Mouse (Mus musculus): ENCODE measurements around the gene Ube2g2. TPM values are rescaled to one million over a fixed set of nuclear protein-coding genes. Genes with fewer than 3 reads are reported as not detected.

The Ube2g2 gene
- total RNA-seq, 2 experiments from 2014 or later: 22.8 to 34.2 TPM

GRCm38 (mm10) chr10:77605908-77606826 is 15.9 kb upstream of the Ube2g2 start, which contains the start of the genes Sumo3 and Gm49325:
Gene Sumo3, plus strand, starts transcription at chr10:77606097.
Gene Gm49325, plus strand, starts transcription at chr10:77606197.
- ATAC-seq (replicated peaks; ENCODE audit: poor library complexity): peak; percentile 83

DNA sequence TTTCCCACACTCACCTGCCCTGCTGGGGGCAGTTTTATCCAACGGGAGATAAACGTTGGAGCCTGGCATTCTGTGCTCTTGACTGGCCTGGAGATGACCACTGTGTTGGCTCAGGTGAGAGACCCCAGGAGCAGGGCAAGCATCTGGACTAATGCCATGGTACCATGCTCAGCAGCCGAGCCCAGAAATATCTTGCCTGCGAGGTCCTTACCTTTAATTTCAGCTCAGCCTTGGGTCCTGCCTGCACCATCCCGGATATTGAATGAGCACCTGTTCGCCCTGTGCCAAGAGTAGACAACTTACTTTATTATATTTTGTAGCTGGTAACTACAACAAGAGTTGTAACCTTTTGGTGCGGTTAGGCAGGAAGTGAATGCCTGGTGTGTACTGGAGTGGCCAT is 15.2 kb upstream of the Ube2g2 start:
- 0 out of 2 replicates have a peak, but pooled peaks have one; percentile 4 for ATAC-seq (replicated peaks; ENCODE audit: poor library complexity)

DNA sequence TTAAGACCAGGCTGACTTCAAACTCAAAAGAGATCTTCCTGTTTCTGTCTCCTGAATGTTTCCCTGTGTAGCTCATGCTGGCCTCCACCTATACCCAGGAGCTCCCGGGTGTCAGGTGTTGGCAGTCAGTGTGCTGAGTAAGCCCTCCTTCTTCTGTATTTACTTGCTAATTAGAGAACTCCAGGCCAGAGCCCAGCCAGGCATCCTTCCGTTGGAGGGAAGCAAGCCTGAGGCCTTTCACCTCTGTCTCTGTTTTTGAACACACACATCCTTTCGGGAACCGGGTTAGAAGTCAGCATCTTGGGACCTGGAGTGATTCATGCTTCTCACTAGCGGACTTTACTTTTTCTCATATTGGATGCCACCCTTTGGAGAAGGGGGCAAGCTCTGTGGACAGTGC is 14.6 kb upstream of the Ube2g2 start:
- no peak for ATAC-seq (replicated peaks; ENCODE audit: poor library complexity)

- ATAC-seq (replicated peaks; ENCODE audit: poor library complexity): no peak
Observed at GRCm38 (mm10) chr10:77608589-77608988, 13.5 kb upstream of the Ube2g2 start.

DNA sequence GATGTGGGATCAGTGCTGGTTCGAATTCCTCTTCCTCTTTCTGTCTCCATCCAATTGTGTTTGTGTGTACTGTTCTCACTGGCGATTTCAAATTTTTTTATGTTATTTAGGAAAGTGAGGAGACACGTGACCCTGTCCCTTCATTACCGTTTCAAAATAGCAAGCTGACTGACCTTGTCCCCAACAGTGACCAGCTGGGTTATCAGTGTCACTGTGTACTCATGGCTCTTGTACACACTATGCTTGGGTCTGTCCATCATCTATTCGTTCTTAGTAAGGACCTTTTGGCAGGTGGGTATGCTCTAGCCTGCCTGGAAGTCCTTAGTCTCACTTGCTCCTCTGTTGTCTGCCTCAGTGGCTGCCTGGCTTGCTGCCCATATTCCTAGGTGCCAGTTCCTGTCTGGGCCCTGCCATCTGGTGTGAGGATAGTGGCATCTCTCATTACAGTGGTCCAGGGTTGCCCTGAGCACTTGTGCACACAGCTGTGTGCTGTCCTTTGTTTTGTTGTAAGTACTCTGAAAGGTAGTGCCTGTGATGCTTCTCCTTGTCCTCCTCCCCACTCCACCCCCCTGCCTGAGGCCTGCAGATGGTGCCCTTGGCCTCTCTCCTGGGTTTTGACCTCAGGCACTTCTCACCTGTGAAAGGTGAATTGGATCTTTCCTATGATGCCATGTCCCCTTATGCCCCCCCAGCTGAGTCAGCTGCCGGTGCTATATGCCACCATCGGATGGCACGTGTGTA is 11.7 kb upstream of the Ube2g2 start:
- ATAC-seq (replicated peaks; ENCODE audit: poor library complexity): no peak

DNA sequence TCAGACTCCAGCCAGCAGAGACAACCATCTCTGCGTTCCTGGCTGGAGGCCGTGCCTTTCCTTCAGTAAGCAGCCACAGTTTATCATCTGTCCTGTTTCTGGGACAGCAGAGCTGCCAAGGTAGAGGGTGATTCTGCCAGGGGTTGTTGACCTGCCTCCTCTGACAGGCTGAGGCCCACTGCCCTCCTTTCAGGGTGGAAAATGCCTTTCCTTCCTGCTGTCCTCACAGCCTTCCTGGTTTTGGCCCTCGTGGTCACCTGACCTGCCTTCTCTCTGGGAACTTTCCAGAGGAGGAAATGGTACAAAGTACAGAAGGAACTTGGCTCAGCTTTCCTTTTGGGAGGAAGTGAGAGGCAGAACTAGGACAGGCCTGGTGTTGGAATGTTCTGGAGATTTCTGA is 8.7 kb upstream of the Ube2g2 start:
- no peak for ATAC-seq (replicated peaks; ENCODE audit: poor library complexity)

DNA sequence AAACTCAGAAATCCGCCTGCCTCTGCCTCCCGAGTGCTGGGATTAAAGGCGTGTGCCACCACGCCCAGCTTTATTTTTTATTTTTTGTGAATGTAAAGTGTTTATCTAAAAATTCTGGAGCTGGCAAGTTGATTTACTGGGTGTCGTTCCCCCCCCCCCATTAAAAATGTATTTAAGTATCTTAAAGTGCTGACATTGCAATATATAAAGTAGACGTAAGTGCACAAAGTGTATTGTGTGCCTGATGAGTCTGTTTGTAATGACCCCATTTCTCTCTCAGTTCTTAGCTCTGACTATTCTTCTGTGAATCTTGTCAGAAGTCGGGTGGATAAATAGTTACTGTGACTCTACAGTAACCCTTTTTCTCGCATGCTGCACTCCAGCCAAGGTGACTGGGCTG is 6.4 kb upstream of the Ube2g2 start:
- ATAC-seq (replicated peaks; ENCODE audit: poor library complexity): no peak

- ATAC-seq (replicated peaks; ENCODE audit: poor library complexity): 0 out of 2 replicates have a peak, but pooled peaks have one; percentile 46
Observed at GRCm38 (mm10) chr10:77616166-77616565, 5.9 kb upstream of the Ube2g2 start.

GRCm38 (mm10) chr10:77616926-77617325 is 5.1 kb upstream of the Ube2g2 start:
- ATAC-seq (replicated peaks; ENCODE audit: poor library complexity): no peak

DNA sequence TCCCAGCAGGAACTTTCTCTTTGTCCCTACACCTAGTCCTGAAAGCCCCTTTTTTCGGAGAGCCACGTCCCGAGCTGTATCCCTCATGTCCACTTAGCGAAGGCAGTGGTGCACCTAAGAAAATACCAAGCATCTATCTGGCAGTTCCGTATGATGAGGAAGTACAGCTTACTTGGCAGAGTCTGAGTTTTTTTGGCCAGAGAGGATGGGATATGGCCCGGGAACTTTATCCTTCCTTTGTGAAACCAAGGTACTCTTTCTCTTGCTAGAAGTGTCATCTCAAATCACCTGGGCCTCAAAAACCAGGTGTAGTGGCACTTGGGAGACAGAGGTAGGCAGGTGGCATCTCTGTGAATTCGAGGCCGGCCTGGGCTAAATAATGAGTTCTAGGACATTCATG is 529 bp upstream of the Ube2g2 start:
- no peak for ATAC-seq (replicated peaks; ENCODE audit: poor library complexity)

DNA sequence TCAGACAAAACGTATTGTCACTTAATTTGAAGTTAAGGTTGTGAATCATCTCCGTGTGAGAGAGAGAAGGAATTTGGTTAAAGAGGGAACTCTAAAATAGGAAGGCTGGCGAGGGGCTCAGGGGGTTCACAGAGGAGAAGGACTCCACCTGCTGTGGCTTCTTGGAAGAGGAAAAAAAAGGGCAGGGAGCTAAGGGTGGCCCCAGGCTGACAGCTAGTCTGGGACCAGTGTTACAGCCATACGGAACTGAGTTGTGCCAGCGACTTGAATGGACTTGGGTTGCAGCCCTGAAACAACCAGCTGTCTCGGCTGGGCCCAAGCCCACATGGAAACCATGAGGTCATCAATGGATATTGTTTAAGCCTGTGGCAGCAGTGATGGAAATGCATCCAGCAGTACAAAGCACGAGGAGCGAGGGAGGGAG is 1.0 kb downstream of the Ube2g2 start:
- ATAC-seq (replicated peaks; ENCODE audit: poor library complexity): peak; percentile 12

DNA sequence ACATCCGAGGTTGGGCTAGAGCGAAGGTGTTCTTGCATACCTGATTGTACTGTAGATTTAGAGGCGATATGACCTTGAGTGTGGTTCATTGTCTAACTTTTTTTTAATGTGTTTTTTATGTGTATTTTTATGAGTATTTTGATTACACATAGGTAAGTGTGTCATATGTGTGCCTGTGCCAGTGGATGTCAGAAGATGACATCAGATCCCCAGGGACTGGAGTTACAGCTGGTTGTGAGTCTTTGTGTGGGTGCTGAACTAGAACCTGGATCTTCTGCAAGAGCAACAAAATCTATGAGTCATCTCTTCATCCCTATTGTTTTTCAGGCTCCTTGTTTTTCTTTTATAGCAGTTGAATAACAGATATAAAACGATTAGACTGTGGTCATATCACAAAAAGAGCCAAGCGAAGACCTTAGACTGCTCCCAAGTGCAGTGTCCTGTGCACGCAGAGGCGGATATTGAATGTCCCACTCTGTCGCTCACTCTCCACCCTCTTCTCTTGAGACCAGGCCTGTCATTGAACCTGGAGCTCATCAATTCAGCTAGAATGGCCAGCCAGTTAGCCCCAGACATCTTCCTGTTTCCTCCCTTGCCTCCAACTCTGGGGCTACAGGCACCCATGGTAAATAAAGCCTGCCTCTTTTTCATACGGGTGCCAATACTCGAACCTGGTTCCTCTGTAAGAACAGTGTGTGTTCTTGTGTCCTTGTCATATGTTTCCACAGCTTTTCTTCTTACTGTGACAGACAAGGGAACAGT is 1.7 kb downstream of the Ube2g2 start:
- ATAC-seq (replicated peaks; ENCODE audit: poor library complexity): no peak

GRCm38 (mm10) chr10:77624570-77624995 is 2.5 kb downstream of the Ube2g2 start:
- no peak for ATAC-seq (replicated peaks; ENCODE audit: poor library complexity)

GRCm38 (mm10) chr10:77626036-77626435 is 4.0 kb downstream of the Ube2g2 start:
- ATAC-seq (replicated peaks; ENCODE audit: poor library complexity): no peak

GRCm38 (mm10) chr10:77626591-77626990 is 4.5 kb downstream of the Ube2g2 start:
- ATAC-seq (replicated peaks; ENCODE audit: poor library complexity): no peak

DNA sequence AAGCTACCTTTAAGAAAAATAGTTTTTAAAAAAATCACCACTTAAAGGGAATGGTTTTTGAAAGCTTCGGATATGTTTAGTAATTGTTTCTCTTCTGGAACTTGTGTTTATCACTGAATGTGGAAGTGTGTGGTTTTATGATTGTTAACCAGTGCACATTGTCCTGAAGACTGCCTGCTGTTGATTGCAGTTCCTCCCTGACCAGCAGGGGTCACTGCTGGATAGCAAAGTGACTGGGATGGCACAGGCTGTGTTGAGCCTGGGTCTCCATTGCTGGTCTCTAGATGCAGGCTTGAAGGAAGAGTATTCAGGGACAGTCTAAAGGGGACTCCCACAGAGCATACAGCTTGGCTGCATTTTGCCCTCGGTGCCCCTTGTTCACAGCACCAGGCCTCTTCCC is 5.4 kb downstream of the Ube2g2 start:
- ATAC-seq (replicated peaks; ENCODE audit: poor library complexity): peak; percentile 87

- ATAC-seq (replicated peaks; ENCODE audit: poor library complexity): no peak
Observed at GRCm38 (mm10) chr10:77629163-77629562, 7.1 kb downstream of the Ube2g2 start.

- ATAC-seq (replicated peaks; ENCODE audit: poor library complexity): no peak
Observed at GRCm38 (mm10) chr10:77629970-77630369, 7.9 kb downstream of the Ube2g2 start.

DNA sequence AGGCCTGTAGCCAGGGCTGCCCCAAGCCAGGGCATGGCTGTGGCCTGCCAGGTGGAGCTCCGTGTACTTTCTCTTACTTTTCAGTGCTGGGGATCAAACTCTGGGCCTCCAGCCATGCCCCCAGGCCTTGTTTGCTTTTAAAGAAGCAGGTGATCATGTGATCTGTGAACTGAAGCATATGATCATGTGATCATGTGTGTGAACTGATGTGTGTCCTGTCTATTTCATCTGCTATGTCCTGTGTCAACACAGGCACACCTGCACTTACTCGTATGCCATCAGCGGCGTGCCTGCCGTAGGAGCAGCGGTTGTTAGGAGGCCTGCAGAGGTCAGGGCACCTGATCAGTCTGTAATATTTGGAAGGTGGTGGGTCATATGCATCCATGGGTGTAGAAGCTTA is 11.9 kb downstream of the Ube2g2 start:
- ATAC-seq (replicated peaks; ENCODE audit: poor library complexity): no peak

DNA sequence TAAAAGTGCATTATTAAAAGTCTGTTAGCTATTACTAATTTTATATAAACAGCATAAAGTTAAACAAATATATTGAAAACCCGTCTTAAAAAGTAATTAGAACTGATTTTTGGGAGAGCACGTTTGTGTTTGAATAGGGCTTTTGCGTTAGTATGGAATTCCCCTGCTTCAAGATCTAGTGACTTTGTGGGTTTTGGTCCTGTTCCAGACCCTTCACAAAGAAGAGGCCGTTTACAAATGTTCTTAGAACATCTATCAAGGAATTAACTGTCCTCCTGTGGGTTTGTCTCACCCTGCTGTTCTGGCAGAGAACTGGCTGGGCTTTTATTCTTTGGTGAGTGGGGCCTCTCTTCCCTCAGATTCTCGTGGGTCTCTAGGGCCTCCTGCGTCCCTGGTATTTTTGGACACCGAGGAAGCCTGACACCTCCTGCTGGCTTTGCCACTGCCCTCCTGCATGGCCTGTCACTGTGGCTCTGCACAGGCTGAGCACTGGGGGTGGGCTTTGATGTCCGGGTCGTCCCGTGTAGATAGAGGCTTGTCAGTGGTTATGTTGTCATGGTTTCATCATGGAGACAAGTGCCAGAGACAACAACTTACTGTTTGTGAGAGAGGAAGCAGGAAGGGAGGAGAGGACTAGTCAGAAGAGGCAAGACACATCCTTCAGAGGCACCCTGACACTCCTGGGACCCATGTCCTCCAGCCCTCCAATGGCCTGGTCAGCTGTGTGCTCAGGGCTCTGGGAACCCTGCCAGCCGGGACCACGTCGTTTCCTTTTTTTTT is 12.6 kb downstream of the Ube2g2 start:
- no peak; the same call in 1 of the 2 replicates for ATAC-seq (replicated peaks; ENCODE audit: poor library complexity)
